Mouse (Mus musculus) spleen, adult 2 months (tissue): Measurements from ENCODE around the gene Prr14l.

Experiments
- CTCF ChIP-seq: fragments of 200-500 bp; IDR thresholded peaks from 2 replicates; pipeline ENCODE4 v1.5.1; 2011; ENCODE audit warnings: mild to moderate bottlenecking, inconsistent platforms; ENCODE audit not compliant: insufficient read depth, insufficient read length, insufficient replicate concordance; ENCODE audit errors: extremely low read depth
- POLR2A ChIP-seq: fragments of 200-500 bp; IDR thresholded peaks from 2 replicates; pipeline ENCODE4 v1.6.1; 2011; ENCODE audit warnings: low read depth, low read length, inconsistent platforms

GRCm38 (mm10) chr5:32827009-32827408, 27.0 kb downstream of the Prr14l start, which contains the start of gene Gm20671:
- TF ChIP-seq POLR2A (no peak), CTCF (no peak)
